Mouse (Mus musculus) MEL (cell line): ENCODE measurements at regions not wholly inside any gene's neighbourhood (a gene's known extent, or its start where the extent isn't known, plus 50 kb on each side); places are given as distances from the start of the nearest gene placed in this dataset.

ENCODE experiments used
- DNase-seq: peaks from one replicate; pipeline ENCODE4 v3.0.0; 2011; ENCODE audit warnings: low read depth, low spot score
- H3K27ac ChIP-seq: 2 replicates; pipeline ENCODE4 v1.5.1; 2012; ENCODE audit warnings: low read depth, mild to moderate bottlenecking, control low read depth, low read length, moderate library complexity; ENCODE audit not compliant: control insufficient read depth
- H3K27me3 ChIP-seq, 2 experiments: fragments of 150-350 bp in 1 of 2; sonication (generic) in 1 of 2; 2 replicates each; pipeline ENCODE4 v1.6.1; 2012; ENCODE audit warnings: low read length in 2 of 2, mild to moderate bottlenecking in 2 of 2, improper control_type of control experiment in 1 of 2, moderate library complexity in 1 of 2; ENCODE audit not compliant: insufficient read depth in 2 of 2, control insufficient read depth in 1 of 2
- H3K36me3 ChIP-seq, 2 experiments: 2 replicates each; pipeline ENCODE4 v1.6.1; 2012 to 2014; ENCODE audit warnings: low read length in 2 of 2, improper control_type of control experiment in 1 of 2, inconsistent platforms in 1 of 2, mild to moderate bottlenecking in 1 of 2; ENCODE audit not compliant: insufficient read depth in 2 of 2, control insufficient read depth in 1 of 2
- H3K4me1 ChIP-seq, 2 experiments: fragments of 150-350 bp in 1 of 2; sonication (generic) in 1 of 2; 2 replicates each; pipeline ENCODE4 v1.6.1; 2012; ENCODE audit warnings: low read length in 2 of 2, improper control_type of control experiment in 1 of 2, mild to moderate bottlenecking in 1 of 2; ENCODE audit not compliant: insufficient read depth in 2 of 2, control insufficient read depth in 1 of 2
- H3K4me3 ChIP-seq, 2 experiments: fragments of 150-350 bp in 1 of 2; sonication (generic) in 1 of 2; 2 replicates each; pipeline ENCODE4 v1.5.1; 2012; ENCODE audit warnings: low read depth in 2 of 2, low read length in 2 of 2, mild to moderate bottlenecking in 2 of 2, moderate library complexity in 2 of 2, control low read depth in 1 of 2, improper control_type of control experiment in 1 of 2; ENCODE audit not compliant: control insufficient read depth in 1 of 2, insufficient read depth in 1 of 2
- H3K79me2 ChIP-seq: 2 replicates; pipeline ENCODE4 v1.6.1; 2012; ENCODE audit warnings: mild to moderate bottlenecking, low read length, moderate library complexity; ENCODE audit not compliant: control insufficient read depth, poor library complexity, insufficient read depth
- H3K9ac ChIP-seq: 2 replicates; pipeline ENCODE4 v1.6.1; 2012; ENCODE audit warnings: low read depth, mild to moderate bottlenecking, control low read depth, low read length, moderate library complexity; ENCODE audit not compliant: control insufficient read depth, poor library complexity, severe bottlenecking
- H3K9me3 ChIP-seq: fragments of 150-350 bp; sonication (generic); replicated peaks from 2 replicates; pipeline ENCODE4 v1.6.1; 2012; ENCODE audit warnings: mild to moderate bottlenecking, low read length, improper control_type of control experiment, moderate library complexity; ENCODE audit not compliant: insufficient read depth
- BHLHE40 ChIP-seq: IDR thresholded peaks from 2 replicates; pipeline ENCODE4 v1.6.1; 2012; ENCODE audit warnings: low read depth, mild to moderate bottlenecking, inconsistent platforms, low read length, improper control_type of control experiment, borderline replicate concordance
- CHD1 ChIP-seq: IDR thresholded peaks from 2 replicates; pipeline ENCODE4 v1.6.1; 2012; ENCODE audit warnings: low read depth, mild to moderate bottlenecking, inconsistent platforms, low read length, improper control_type of control experiment
- CHD2 ChIP-seq: IDR thresholded peaks from 2 replicates; pipeline ENCODE4 v1.6.1; 2011; ENCODE audit warnings: low read length, improper control_type of control experiment
- ELF1 ChIP-seq: IDR thresholded peaks from 2 replicates; pipeline ENCODE4 v1.6.1; 2014; ENCODE audit warnings: low read depth, mild to moderate bottlenecking, inconsistent platforms, low read length, improper control_type of control experiment, moderate library complexity
- GABPA ChIP-seq: IDR thresholded peaks from 2 replicates; pipeline ENCODE4 v1.6.1; 2012; ENCODE audit warnings: low read depth, mild to moderate bottlenecking, inconsistent platforms, low read length, improper control_type of control experiment, moderate library complexity
- JUND ChIP-seq: IDR thresholded peaks from 2 replicates; pipeline ENCODE4 v1.6.1; 2011; ENCODE audit warnings: low read depth, mild to moderate bottlenecking, improper control_type of control experiment, low read length
- MAFK ChIP-seq: IDR thresholded peaks from 2 replicates; pipeline ENCODE4 v1.6.1; 2011; ENCODE audit warnings: low read depth, mild to moderate bottlenecking, low read length, improper control_type of control experiment, borderline replicate concordance
- MAX ChIP-seq: IDR thresholded peaks from 2 replicates; pipeline ENCODE4 v1.6.1; 2011; ENCODE audit warnings: low read length, improper control_type of control experiment
- MEF2A ChIP-seq: IDR thresholded peaks from 2 replicates; pipeline ENCODE4 v1.6.1; 2014; ENCODE audit warnings: low read depth, mild to moderate bottlenecking, inconsistent platforms, low read length, improper control_type of control experiment; ENCODE audit not compliant: poor library complexity, insufficient replicate concordance, severe bottlenecking; ENCODE audit errors: extremely low read depth
- NRF1 ChIP-seq: IDR thresholded peaks from 2 replicates; pipeline ENCODE4 v1.6.1; 2014; ENCODE audit warnings: low read depth, mild to moderate bottlenecking, inconsistent platforms, low read length, improper control_type of control experiment, moderate library complexity; ENCODE audit not compliant: poor library complexity, insufficient read depth, severe bottlenecking
- RCOR1 ChIP-seq: IDR thresholded peaks from 2 replicates; pipeline ENCODE4 v1.6.1; 2012; ENCODE audit warnings: low read depth, mild to moderate bottlenecking, inconsistent platforms, low read length, improper control_type of control experiment
- SMC3 ChIP-seq: IDR thresholded peaks from 2 replicates; pipeline ENCODE4 v1.6.1; 2011; ENCODE audit warnings: low read depth, low read length, improper control_type of control experiment
- TBP ChIP-seq: IDR thresholded peaks from 2 replicates; pipeline ENCODE4 v1.8.0; 2011; ENCODE audit warnings: low read depth, low read length, improper control_type of control experiment
- TCF12 ChIP-seq: IDR thresholded peaks from 2 replicates; pipeline ENCODE4 v1.6.1; 2014; ENCODE audit warnings: low read depth, mild to moderate bottlenecking, inconsistent platforms, low read length, improper control_type of control experiment, moderate library complexity
- ZC3H11A ChIP-seq: IDR thresholded peaks from 2 replicates; pipeline ENCODE4 v1.6.1; 2012; ENCODE audit warnings: low read depth, mild to moderate bottlenecking, inconsistent platforms, low read length, improper control_type of control experiment
- ZMIZ1 ChIP-seq: IDR thresholded peaks from 2 replicates; pipeline ENCODE4 v1.6.1; 2012; ENCODE audit warnings: low read depth, mild to moderate bottlenecking, inconsistent platforms, low read length, improper control_type of control experiment, moderate library complexity
- ZNF384 ChIP-seq: IDR thresholded peaks from 2 replicates; pipeline ENCODE4 v1.6.1; 2012; ENCODE audit warnings: low read depth, mild to moderate bottlenecking, inconsistent platforms, low read length, improper control_type of control experiment

DNA sequence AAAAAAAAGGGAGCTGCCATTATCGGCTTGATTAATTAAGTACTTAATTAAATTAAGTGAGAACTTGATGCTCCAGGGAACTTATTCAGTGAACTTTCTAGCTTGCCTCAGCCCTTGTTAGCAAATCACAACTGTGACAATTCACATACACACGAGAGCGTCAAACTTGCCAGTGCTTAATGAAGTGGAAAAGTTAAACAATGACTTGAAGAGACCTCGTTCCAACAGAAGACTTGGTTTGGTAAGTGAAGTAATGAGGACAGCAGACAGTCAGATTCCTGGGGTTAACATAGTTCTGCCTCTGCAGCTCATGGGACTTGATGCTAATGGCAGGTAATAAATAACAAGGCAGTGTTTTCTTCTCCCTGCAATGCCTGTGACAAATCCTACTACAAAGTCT, 148.6 kb upstream of the Cpne8 start:
- Histone ChIP-seq H3K27me3 (no peaks in the 10 kb centered on the region), H3K27ac (no peak overlapping the region), H3K4me3 (no peak overlapping the region), H3K9me3 (no peaks in the 10 kb centered on the region), H3K36me3 (no peaks in the 10 kb centered on the region), H3K79me2 (no peaks in the 10 kb centered on the region), H3K4me1 (no peaks in the 10 kb centered on the region), H3K9ac (no peak overlapping the region)
- DNase-seq = no peak
- TF ChIP-seq ELF1 (no peak), JUND (no peak), CHD1 (no peak), GABPA (no peak), BHLHE40 (no peak), ZC3H11A (no peak), CHD2 (no peak), MAFK (no peak), TBP (no peak), RCOR1 (no peak), MAX (no peak), TCF12 (no peak)

DNA sequence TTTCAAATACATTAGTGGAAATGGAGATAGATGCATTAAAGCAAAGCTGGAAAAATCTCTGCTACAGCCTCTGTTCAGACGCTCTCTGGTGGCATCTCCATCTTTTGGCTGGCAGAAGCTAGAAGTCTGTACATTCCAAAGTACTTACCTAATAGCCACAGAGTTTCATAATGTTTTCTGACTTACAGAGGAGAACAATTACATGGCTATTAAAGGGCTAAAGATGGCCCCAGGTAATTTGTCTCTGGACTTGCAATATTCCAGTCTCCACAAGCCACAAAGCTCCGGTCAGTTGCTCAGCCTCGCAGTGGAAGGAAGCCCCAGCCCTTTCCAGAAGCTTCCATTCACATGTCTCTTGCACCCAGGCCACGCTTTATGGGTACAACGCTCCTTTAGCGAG, 143.1 kb upstream of the Cpne8 start:
- no peak for DNase-seq
- no peak overlapping the region for H3K4me3 ChIP-seq
- TF ChIP-seq TCF12 (no peak), ZC3H11A (no peak), SMC3 (no peak), TBP (no peak), NRF1 (no peak), ZNF384 (no peak), MAFK (no peak), CHD2 (no peak), MEF2A (no peak), ZMIZ1 (no peak)

More for the DNA sequence above, 143.1 kb upstream of the Cpne8 start:
- Histone ChIP-seq H3K27me3 (no peaks in the 10 kb centered on the region), H3K9ac (no peak overlapping the region), H3K4me1 (no peaks in the 10 kb centered on the region), H3K36me3 (no peaks in the 10 kb centered on the region), H3K27ac (no peak overlapping the region), H3K9me3 (no peaks in the 10 kb centered on the region), H3K79me2 (no peaks in the 10 kb centered on the region)
